Mouse (Mus musculus) left cerebral cortex, postnatal 36 days (tissue): ENCODE measurements at regions not wholly inside any gene's neighbourhood (a gene's known extent, or its start where the extent isn't known, plus 50 kb on each side); places are given as distances from the start of the nearest gene placed in this dataset.

Experiments used
- DNase-seq, 2 experiments: peaks; one replicate each; pipeline ENCODE4 v3.0.0; 2021 to 2022; ENCODE audit warnings: low spot score in 2 of 2, mixed read lengths in 1 of 2
- intact Hi-C: fragments of 180-260 bp; cut with DNase I; formaldehyde crosslinking; loops from one replicate; pipeline ENCODE4 v1.15.1; 2025

GRCm38 (mm10) chr7:124455659-124456058, 473.0 kb downstream of the Hs3st4 start:
- intact Hi-C loops: no loop called here
- no peak for DNase-seq

- no peak for DNase-seq
- intact Hi-C loops: no loop called here
Observed at GRCm38 (mm10) chr7:124487326-124487725, 504.7 kb downstream of the Hs3st4 start.

- intact Hi-C loops: no loop called here
- DNase-seq: no peak
Observed at GRCm38 (mm10) chr7:124491109-124491793, 508.6 kb downstream of the Hs3st4 start.

- intact Hi-C loops: no loop called here
- DNase-seq: no peak
Observed at GRCm38 (mm10) chr7:124491851-124492390, 509.3 kb downstream of the Hs3st4 start.

- intact Hi-C loops: no loop called here
- DNase-seq: no peak
Observed at GRCm38 (mm10) chr7:124500636-124501035, 518.0 kb downstream of the Hs3st4 start.

- intact Hi-C loops: no loop called here
Observed at GRCm38 (mm10) chr7:124502760-124503159, 520.1 kb downstream of the Hs3st4 start.

GRCm38 (mm10) chr7:124549038-124549437, 566.4 kb downstream of the Hs3st4 start:
- DNase-seq: no peak
- intact Hi-C loops: no loop called here

More at GRCm38 (mm10) chr7:124502760-124503159, 520.1 kb downstream of the Hs3st4 start:
- no peak for DNase-seq

GRCm38 (mm10) chr7:124557213-124557612, 574.5 kb downstream of the Hs3st4 start:
- no peak for DNase-seq
- intact Hi-C loops: no loop called here

- intact Hi-C loops: no loop called here
- DNase-seq: no peak
Observed at GRCm38 (mm10) chr7:124570804-124571203, 588.1 kb downstream of the Hs3st4 start.

- no peak for DNase-seq
- intact Hi-C loops: no loop called here
Observed at GRCm38 (mm10) chr7:124573666-124574065, 591.0 kb downstream of the Hs3st4 start.

GRCm38 (mm10) chr7:124581342-124581741, 598.7 kb downstream of the Hs3st4 start:
- no peak for DNase-seq

GRCm38 (mm10) chr7:124585296-124585695, 602.6 kb downstream of the Hs3st4 start:
- DNase-seq: no peak
- intact Hi-C loops: no loop called here

More at GRCm38 (mm10) chr7:124581342-124581741, 598.7 kb downstream of the Hs3st4 start:
- intact Hi-C loops: no loop called here

- DNase-seq: no peak
- intact Hi-C loops: no loop called here
Observed at GRCm38 (mm10) chr7:124591369-124591768, 608.7 kb downstream of the Hs3st4 start.

GRCm38 (mm10) chr7:124593462-124593861, 610.8 kb downstream of the Hs3st4 start:
- intact Hi-C loops: no loop called here
- DNase-seq: no peak

- intact Hi-C loops: no loop called here
- DNase-seq: no peak
Observed at GRCm38 (mm10) chr7:124600767-124601166, 618.1 kb downstream of the Hs3st4 start.

GRCm38 (mm10) chr7:124604581-124604980, 621.9 kb downstream of the Hs3st4 start:
- intact Hi-C loops: no loop called here

GRCm38 (mm10) chr7:124605978-124606377, 623.3 kb downstream of the Hs3st4 start:
- intact Hi-C loops: no loop called here
- DNase-seq: no peak

More at GRCm38 (mm10) chr7:124604581-124604980, 621.9 kb downstream of the Hs3st4 start:
- DNase-seq: no peak

- intact Hi-C loops: no loop called here
- no peak for DNase-seq
Observed at GRCm38 (mm10) chr7:124607061-124607460, 624.4 kb downstream of the Hs3st4 start.

- no peak for DNase-seq
- intact Hi-C loops: no loop called here
Observed at GRCm38 (mm10) chr7:124610437-124610836, 627.8 kb downstream of the Hs3st4 start.

- no peak for DNase-seq
- intact Hi-C loops: no loop called here
Observed at GRCm38 (mm10) chr7:124647131-124647530, 664.5 kb downstream of the Hs3st4 start.

GRCm38 (mm10) chr7:124667180-124667968, 684.7 kb downstream of the Hs3st4 start:
- intact Hi-C loops: no loop called here

More at GRCm38 (mm10) chr7:124667180-124667968, 684.7 kb downstream of the Hs3st4 start:
- no peak for DNase-seq
